Mouse (Mus musculus) kidney, embryonic 16.5 days (tissue): ENCODE measurements at regions not wholly inside any gene's neighbourhood (a gene's known extent, or its start where the extent isn't known, plus 50 kb on each side); places are given as distances from the start of the nearest gene placed in this dataset.

Experiments
- ATAC-seq: fragments of 200-750 bp; cut with Nextera tagmentation; 2 replicates; pipeline ENCODE4 v1.8.0; 2017; ENCODE audit warnings: moderate TSS enrichment; ENCODE audit not compliant: low FRiP score, low TSS enrichment
- H3K27ac ChIP-seq: fragments of 300-500 bp; sonication (generic); 2 replicates; pipeline ENCODE4 v1.5.1; 2014; ENCODE audit warnings: low read length
- H3K27me3 ChIP-seq: fragments of 300-500 bp; sonication (generic); 2 replicates; pipeline ENCODE4 v1.6.1; 2014; ENCODE audit warnings: low read length, control low read depth, mixed read lengths; ENCODE audit not compliant: insufficient read depth
- H3K36me3 ChIP-seq: fragments of 300-500 bp; sonication (generic); 2 replicates; pipeline ENCODE4 v1.6.1; 2014; ENCODE audit warnings: low read length, control low read depth, mixed read lengths; ENCODE audit not compliant: insufficient read depth
- H3K4me1 ChIP-seq: fragments of 300-500 bp; sonication (generic); 2 replicates; pipeline ENCODE4 v1.6.1; 2014; ENCODE audit warnings: low read length, control low read depth, mixed read lengths; ENCODE audit not compliant: insufficient read depth
- H3K4me2 ChIP-seq: fragments of 300-500 bp; sonication (generic); replicated peaks from 2 replicates; pipeline ENCODE4 v1.6.1; 2014; ENCODE audit warnings: low read depth, low read length
- H3K4me3 ChIP-seq: fragments of 300-500 bp; sonication (generic); 2 replicates; pipeline ENCODE4 v1.5.1; 2014; ENCODE audit warnings: mild to moderate bottlenecking, low read length
- H3K9ac ChIP-seq: fragments of 300-500 bp; sonication (generic); replicated peaks from 2 replicates; pipeline ENCODE4 v1.6.1; 2014; ENCODE audit warnings: low read length
- H3K9me3 ChIP-seq: fragments of 300-500 bp; sonication (generic); 2 replicates; pipeline ENCODE4 v1.6.1; 2016; ENCODE audit warnings: low read length, control low read depth
- WGBS: fragments of 180-500 bp; shearing (Covaris S2); extraction: QIAGEN DNeasy Blood & Tissue Kit; methylation state at CpG from one replicate; pipeline ENCODE4 v1.1.7; 2014; 5-methylcytosine and 5-hydroxymethylcytosine counted together

GRCm38 (mm10) chr6:100062961-100063360 is 224.3 kb downstream of the Rybp start:
- Histone ChIP-seq H3K4me1 (peaks cover 6% of the 10 kb centered on the region; the same call in 1 of the 2 replicates), H3K4me2 (no peak overlapping the region), H3K9me3 (no peaks in the 10 kb centered on the region), H3K9ac (no peak overlapping the region), H3K27me3 (peaks cover 9% of the 10 kb centered on the region; the same call in 1 of the 2 replicates), H3K27ac (no peak overlapping the region), H3K36me3 (no peaks in the 10 kb centered on the region), H3K4me3 (no peak overlapping the region)
- 83% methylated on average over 8 of the region's 8 CpGs for WGBS
- no peak for ATAC-seq

- H3K4me1 ChIP-seq, result peaks cover 6% of the 10 kb centered on the region; the same call in 1 of the 2 replicates
- no peak overlapping the region for H3K4me3 ChIP-seq
- no peak overlapping the region for H3K9ac ChIP-seq
- H3K36me3 ChIP-seq, result no peaks in the 10 kb centered on the region
- H3K9me3 ChIP-seq, result no peaks in the 10 kb centered on the region
- 0 out of 2 replicates have a peak, but pooled peaks have one; percentile 23 for ATAC-seq
- peaks cover 9% of the 10 kb centered on the region; the same call in 1 of the 2 replicates for H3K27me3 ChIP-seq
- WGBS, result 36% methylated on average over 8 of the region's 8 CpGs
- H3K27ac ChIP-seq, result no peak overlapping the region
- no peak overlapping the region for H3K4me2 ChIP-seq
These were observed 227.5 kb downstream of the Rybp start for GRCm38 (mm10) chr6:100059803-100060202.

GRCm38 (mm10) chr6:100055980-100056379 is 231.3 kb downstream of the Rybp start:
- no peak overlapping the region for H3K9ac ChIP-seq
- ATAC-seq, result no peak
- 59% methylated on average over 5 of the region's 5 CpGs for WGBS

GRCm38 (mm10) chr6:100052955-100053795 is 234.1 kb downstream of the Rybp start:
- Histone ChIP-seq H3K36me3 (no peaks in the 10 kb centered on the region), H3K4me1 (peaks cover 4% of the 10 kb centered on the region), H3K9ac (no peak overlapping the region), H3K9me3 (no peaks in the 10 kb centered on the region), H3K4me3 (no peak overlapping the region), H3K27ac (no peak overlapping the region), H3K27me3 (no peaks in the 10 kb centered on the region), H3K4me2 (no peak overlapping the region)
- ATAC-seq, result peak; percentile 52; the same call in 1 of the 2 replicates
- 50% methylated on average over 8 of the region's 8 CpGs for WGBS

More at GRCm38 (mm10) chr6:100055980-100056379, 231.3 kb downstream of the Rybp start:
- H3K4me1 ChIP-seq, result peaks cover 9% of the 10 kb centered on the region
- H3K27ac ChIP-seq, result no peak overlapping the region
- H3K4me2 ChIP-seq, result no peak overlapping the region
- H3K4me3 ChIP-seq, result no peak overlapping the region
- peaks cover 5% of the 10 kb centered on the region; the same call in 1 of the 2 replicates for H3K27me3 ChIP-seq
- H3K9me3 ChIP-seq, result no peaks in the 10 kb centered on the region
- no peaks in the 10 kb centered on the region for H3K36me3 ChIP-seq

- H3K27me3 ChIP-seq, result peaks cover 2% of the 10 kb centered on the region; the same call in 1 of the 2 replicates
- ATAC-seq, result no peak
- no peaks in the 10 kb centered on the region for H3K36me3 ChIP-seq
- H3K9me3 ChIP-seq, result no peaks in the 10 kb centered on the region
- WGBS, result 91% methylated on average over 4 of the region's 4 CpGs
- H3K4me1 ChIP-seq, result peaks cover 4% of the 10 kb centered on the region
- H3K27ac ChIP-seq, result no peak overlapping the region
- no peak overlapping the region for H3K9ac ChIP-seq
- no peak overlapping the region for H3K4me3 ChIP-seq
- no peak overlapping the region for H3K4me2 ChIP-seq
These were observed 234.9 kb downstream of the Rybp start for GRCm38 (mm10) chr6:100052406-100052805.

GRCm38 (mm10) chr6:100049036-100049435 is 238.2 kb downstream of the Rybp start:
- Histone ChIP-seq H3K4me3 (no peak overlapping the region), H3K4me1 (peaks cover 7% of the 10 kb centered on the region), H3K9me3 (no peaks in the 10 kb centered on the region), H3K27ac (no peak overlapping the region), H3K27me3 (peaks cover 12% of the 10 kb centered on the region; the same call in 1 of the 2 replicates), H3K4me2 (no peak overlapping the region), H3K9ac (no peak overlapping the region), H3K36me3 (no peaks in the 10 kb centered on the region)
- ATAC-seq, result no peak
- WGBS, result 88% methylated on average over 3 of the region's 3 CpGs

GRCm38 (mm10) chr6:100046186-100046990 is 240.9 kb downstream of the Rybp start:
- Histone ChIP-seq H3K4me2 (no peak overlapping the region), H3K4me3 (no peak overlapping the region), H3K36me3 (no peaks in the 10 kb centered on the region), H3K9ac (no peak overlapping the region), H3K27ac (no peak overlapping the region), H3K27me3 (peaks cover 12% of the 10 kb centered on the region; the same call in 1 of the 2 replicates), H3K4me1 (0 out of 2 replicates have a peak, but pooled peaks cover 4% of the 10 kb centered on the region), H3K9me3 (no peaks in the 10 kb centered on the region)
- 21% methylated on average over 12 of the region's 12 CpGs for WGBS
- no peak for ATAC-seq

- no peak for ATAC-seq
- no peak overlapping the region for H3K4me2 ChIP-seq
- H3K27me3 ChIP-seq, result peaks cover 12% of the 10 kb centered on the region; the same call in 1 of the 2 replicates
- H3K4me3 ChIP-seq, result no peak overlapping the region
- 0 out of 2 replicates have a peak, but pooled peaks cover 4% of the 10 kb centered on the region for H3K4me1 ChIP-seq
- no peak overlapping the region for H3K9ac ChIP-seq
- no peaks in the 10 kb centered on the region for H3K9me3 ChIP-seq
- WGBS, result 74% methylated on average over 6 of the region's 6 CpGs
- no peaks in the 10 kb centered on the region for H3K36me3 ChIP-seq
- H3K27ac ChIP-seq, result no peak overlapping the region
These were observed 242.2 kb downstream of the Rybp start for GRCm38 (mm10) chr6:100045109-100045508.

- 41% methylated on average over 5 of the region's 5 CpGs for WGBS
- H3K27ac ChIP-seq, result no peak overlapping the region
- no peak overlapping the region for H3K4me2 ChIP-seq
- no peaks in the 10 kb centered on the region for H3K9me3 ChIP-seq
- H3K36me3 ChIP-seq, result no peaks in the 10 kb centered on the region
- H3K4me3 ChIP-seq, result no peak overlapping the region
- ATAC-seq, result no peak
- no peak overlapping the region for H3K9ac ChIP-seq
- 0 out of 2 replicates have a peak, but pooled peaks cover 3% of the 10 kb centered on the region for H3K4me1 ChIP-seq
- H3K27me3 ChIP-seq, result peaks cover 7% of the 10 kb centered on the region; the same call in 1 of the 2 replicates
These were observed 246.1 kb downstream of the Rybp start for GRCm38 (mm10) chr6:100041161-100041560.
